Comparison of ENCODE assay signal across 26 mouse cellular contexts in the genomic region with DNA sequence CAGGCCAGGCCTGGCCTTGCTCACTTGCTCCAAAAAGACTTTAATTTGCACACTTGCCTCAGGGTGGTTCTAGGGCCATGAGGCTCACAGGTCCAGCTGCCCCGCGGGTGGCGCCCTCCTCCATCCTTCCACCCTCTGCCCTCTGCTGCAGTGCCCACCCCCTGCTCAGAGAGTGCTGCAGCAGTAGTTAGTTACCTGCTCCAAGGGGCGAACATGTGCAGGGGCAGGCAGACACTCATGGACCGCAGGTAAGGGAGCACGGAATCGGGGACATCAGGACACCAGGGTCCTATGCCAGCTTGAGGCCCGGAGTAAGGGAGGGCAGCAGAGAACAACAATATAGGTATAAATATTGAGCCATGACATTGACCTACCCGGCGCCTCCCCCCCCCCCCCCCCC. TPM values are rescaled to one million over a fixed set of nuclear protein-coding genes. Genes with fewer than 3 reads are reported as not detected.
"Had no signal": no experiment of that assay in that cellular context is flagged by ENCODE, and none has a peak within 500 bp of the region (broad histone marks: within the 10 kb centered on the region; RNA-seq: fewer than 3 reads in every experiment).

No protein-coding gene starts in this region.

RNA-seq across cellular contexts. Expression of a gene that starts 11.7 kb away (rescaled TPM):
- total RNA-seq: common myeloid progenitor, adult 5-6 weeks; forebrain, postnatal 0 days; gastrocnemius, adult 18-20 months; gastrocnemius, adult 2 months; gastrocnemius, adult 8-10 months; gastrocnemius, postnatal 10 days; gastrocnemius, postnatal 14 days; gastrocnemius, postnatal 25 days; gastrocnemius, postnatal 36 days; gastrocnemius, postnatal 4 days; granulocyte monocyte progenitor cell, adult 5-6 weeks; heart, adult 18-20 months had no signal
- polyA plus RNA-seq: embryonic facial prominence, embryonic 10.5 days; embryonic facial prominence, embryonic 12.5 days; embryonic facial prominence, embryonic 13.5 days; embryonic facial prominence, embryonic 14.5 days; embryonic facial prominence, embryonic 15.5 days; erythroblast, embryonic 14.5 days; forebrain, embryonic 10.5 days; forebrain, embryonic 11.5 days; forebrain, embryonic 12.5 days; forebrain, embryonic 13.5 days; forebrain, embryonic 14.5 days; forebrain, embryonic 15.5 days; forebrain, embryonic 16.5 days; forebrain, postnatal 0 days; gonadal fat pad, adult 2 months had no signal
